Mouse (Mus musculus): ENCODE data around the gene Prpf18. TPM values are rescaled to one million over a fixed set of nuclear protein-coding genes. Genes with fewer than 3 reads are reported as not detected.
A peak's percentile ranks its signal among the peaks of the same experiment; 100 is the strongest.

Gene Prpf18
- polyA plus RNA-seq (2015; fragmentation: Nextera tagmentation; extraction: Ambion mirVana), result 32.2 and 32.5 TPM in 2 replicates

GRCm38 (mm10) chr2:4651500-4652285 is at the start of gene Prpf18:
Prpf18 (minus strand) TSS chr2:4652113.
- Histone ChIP-seq H3K4me1 (peaks cover 6% of the 10 kb centered on the region), H3K9ac (peak within 1 kb of the TSS; percentile 76), H3K9me3 (no peaks in the 10 kb centered on the region), H3K4me2 (peak within 1 kb of the TSS; percentile 50), H3K4me3 (replicated peaks) (peak within 1 kb of the TSS; percentile 91), H3K27me3 (replicated peaks) (no peaks in the 10 kb centered on the region), H3K27ac (peak within 1 kb of the TSS; percentile 68), H3K36me3 (0 out of 2 replicates have a peak, but pooled peaks cover 9% of the 10 kb centered on the region)
- ATAC-seq (ENCODE audit: insufficient read depth, low FRiP score, low read depth), result peak; percentile 87
- WGBS, result 1% methylated on average over 40 of the region's 40 CpGs

GRCm38 (mm10) chr2:4679886-4680285 is 28.0 kb upstream of the Prpf18 start:
- Histone ChIP-seq H3K9me3 (no peaks in the 10 kb centered on the region), H3K9ac (no peak overlapping the region), H3K36me3 (no peaks in the 10 kb centered on the region), H3K27ac (no peak overlapping the region), H3K4me3 (replicated peaks) (no peak overlapping the region), H3K27me3 (replicated peaks) (no peaks in the 10 kb centered on the region), H3K4me1 (no peaks in the 10 kb centered on the region), H3K4me2 (no peak overlapping the region)
- ATAC-seq (ENCODE audit: insufficient read depth, low FRiP score, low read depth), result no peak
- 82% methylated on average over 3 of the region's 3 CpGs for WGBS

GRCm38 (mm10) chr2:4671636-4672035 is 19.7 kb upstream of the Prpf18 start:
- Histone ChIP-seq H3K4me3 (replicated peaks) (no peak overlapping the region), H3K9ac (no peak overlapping the region), H3K27me3 (replicated peaks) (no peaks in the 10 kb centered on the region), H3K9me3 (no peaks in the 10 kb centered on the region), H3K4me2 (no peak overlapping the region), H3K27ac (no peak overlapping the region), H3K4me1 (no peaks in the 10 kb centered on the region), H3K36me3 (no peaks in the 10 kb centered on the region)
- ATAC-seq (ENCODE audit: insufficient read depth, low FRiP score, low read depth), result no peak
- 83% methylated on average over 8 of the region's 8 CpGs for WGBS

GRCm38 (mm10) chr2:4669701-4670100 is 17.8 kb upstream of the Prpf18 start:
- Histone ChIP-seq H3K4me1 (no peaks in the 10 kb centered on the region), H3K27ac (no peak overlapping the region), H3K4me3 (replicated peaks) (no peak overlapping the region), H3K4me2 (no peak overlapping the region), H3K9ac (no peak overlapping the region), H3K36me3 (no peaks in the 10 kb centered on the region), H3K9me3 (no peaks in the 10 kb centered on the region), H3K27me3 (replicated peaks) (no peaks in the 10 kb centered on the region)
- WGBS, result 83% methylated on average over 8 of the region's 8 CpGs
- ATAC-seq (ENCODE audit: insufficient read depth, low FRiP score, low read depth), result no peak

- Histone ChIP-seq H3K4me2 (no peak overlapping the region), H3K36me3 (no peaks in the 10 kb centered on the region), H3K4me1 (no peaks in the 10 kb centered on the region), H3K27me3 (replicated peaks) (no peaks in the 10 kb centered on the region), H3K27ac (no peak overlapping the region), H3K9me3 (no peaks in the 10 kb centered on the region), H3K4me3 (replicated peaks) (no peak overlapping the region), H3K9ac (no peak overlapping the region)
- no peak for ATAC-seq (ENCODE audit: insufficient read depth, low FRiP score, low read depth)
- 78% methylated on average over 2 of the region's 2 CpGs for WGBS
Measured at GRCm38 (mm10) chr2:4668626-4669025, 16.7 kb upstream of the Prpf18 start.

GRCm38 (mm10) chr2:4660677-4661076 is 8.8 kb upstream of the Prpf18 start:
- Histone ChIP-seq H3K27me3 (replicated peaks) (no peaks in the 10 kb centered on the region), H3K4me2 (no peak overlapping the region), H3K36me3 (no peaks in the 10 kb centered on the region), H3K4me3 (replicated peaks) (no peak overlapping the region), H3K9ac (no peak overlapping the region), H3K9me3 (no peaks in the 10 kb centered on the region), H3K4me1 (no peaks in the 10 kb centered on the region), H3K27ac (no peak overlapping the region)
- 78% methylated on average over 2 of the region's 2 CpGs for WGBS
- ATAC-seq (ENCODE audit: insufficient read depth, low FRiP score, low read depth), result no peak

GRCm38 (mm10) chr2:4649646-4650045 is 2.3 kb downstream of the Prpf18 start:
- ATAC-seq (ENCODE audit: insufficient read depth, low FRiP score, low read depth), result no peak
- WGBS, result 97% methylated on average over 2 of the region's 2 CpGs
- Histone ChIP-seq H3K36me3 (0 out of 2 replicates have a peak, but pooled peaks cover 13% of the 10 kb centered on the region), H3K4me3 (replicated peaks) (no peak overlapping the region), H3K9me3 (no peaks in the 10 kb centered on the region), H3K4me2 (no peak overlapping the region), H3K27me3 (replicated peaks) (no peaks in the 10 kb centered on the region), H3K27ac (no peak overlapping the region), H3K9ac (no peak overlapping the region), H3K4me1 (peaks cover 6% of the 10 kb centered on the region)

GRCm38 (mm10) chr2:4648094-4648493 is 3.8 kb downstream of the Prpf18 start:
- no peak overlapping the region for H3K4me2 ChIP-seq
- no peak overlapping the region for H3K9ac ChIP-seq
- H3K36me3 ChIP-seq, result peaks cover 13% of the 10 kb centered on the region; the same call in 1 of the 2 replicates
- H3K4me3 ChIP-seq (replicated peaks), result no peak overlapping the region
- H3K27ac ChIP-seq, result no peak overlapping the region
- no peak for ATAC-seq (ENCODE audit: insufficient read depth, low FRiP score, low read depth)
- WGBS, result 89% methylated on average over 4 of the region's 4 CpGs
- no peaks in the 10 kb centered on the region for H3K27me3 ChIP-seq (replicated peaks)
- H3K9me3 ChIP-seq, result no peaks in the 10 kb centered on the region
- H3K4me1 ChIP-seq, result peaks cover 6% of the 10 kb centered on the region

- H3K4me3 ChIP-seq (replicated peaks), result no peak overlapping the region
- H3K36me3 ChIP-seq, result peaks cover 15% of the 10 kb centered on the region
- H3K4me2 ChIP-seq, result no peak overlapping the region
- no peak overlapping the region for H3K9ac ChIP-seq
- ATAC-seq (ENCODE audit: insufficient read depth, low FRiP score, low read depth), result no peak
- H3K9me3 ChIP-seq, result no peaks in the 10 kb centered on the region
- peaks cover 4% of the 10 kb centered on the region; the same call in 1 of the 2 replicates for H3K4me1 ChIP-seq
- WGBS, result 83% methylated on average over 4 of the region's 4 CpGs
- H3K27me3 ChIP-seq (replicated peaks), result no peaks in the 10 kb centered on the region
- no peak overlapping the region for H3K27ac ChIP-seq
Measured at GRCm38 (mm10) chr2:4645066-4645465, 6.8 kb downstream of the Prpf18 start.

GRCm38 (mm10) chr2:4638189-4638588 is 13.7 kb downstream of the Prpf18 start:
- WGBS, result 83% methylated on average over 3 of the region's 3 CpGs
- H3K27me3 ChIP-seq (replicated peaks), result no peaks in the 10 kb centered on the region
- H3K4me2 ChIP-seq, result no peak overlapping the region
- no peaks in the 10 kb centered on the region for H3K4me1 ChIP-seq
- H3K4me3 ChIP-seq (replicated peaks), result no peak overlapping the region
- peaks cover 42% of the 10 kb centered on the region for H3K36me3 ChIP-seq
- H3K27ac ChIP-seq, result no peak overlapping the region
- no peak overlapping the region for H3K9ac ChIP-seq
- ATAC-seq (ENCODE audit: insufficient read depth, low FRiP score, low read depth), result no peak
- no peaks in the 10 kb centered on the region for H3K9me3 ChIP-seq

- peaks cover 44% of the 10 kb centered on the region for H3K36me3 ChIP-seq
- H3K9ac ChIP-seq, result no peak overlapping the region
- no peak overlapping the region for H3K4me3 ChIP-seq (replicated peaks)
- H3K9me3 ChIP-seq, result no peaks in the 10 kb centered on the region
- no peaks in the 10 kb centered on the region for H3K4me1 ChIP-seq
- no peak overlapping the region for H3K4me2 ChIP-seq
- WGBS, result 81% methylated on average over 7 of the region's 7 CpGs
- no peak overlapping the region for H3K27ac ChIP-seq
- ATAC-seq (ENCODE audit: insufficient read depth, low FRiP score, low read depth), result no peak
- H3K27me3 ChIP-seq (replicated peaks), result no peaks in the 10 kb centered on the region
Measured at GRCm38 (mm10) chr2:4636656-4637055, 15.3 kb downstream of the Prpf18 start.

- H3K36me3 ChIP-seq, result peaks cover 44% of the 10 kb centered on the region
- no peak overlapping the region for H3K9ac ChIP-seq
- no peak for ATAC-seq (ENCODE audit: insufficient read depth, low FRiP score, low read depth)
- H3K27ac ChIP-seq, result no peak overlapping the region
- H3K4me1 ChIP-seq, result no peaks in the 10 kb centered on the region
- 84% methylated on average over 8 of the region's 8 CpGs for WGBS
- no peak overlapping the region for H3K4me2 ChIP-seq
- no peaks in the 10 kb centered on the region for H3K27me3 ChIP-seq (replicated peaks)
- no peaks in the 10 kb centered on the region for H3K9me3 ChIP-seq
- no peak overlapping the region for H3K4me3 ChIP-seq (replicated peaks)
Measured at GRCm38 (mm10) chr2:4635804-4636203, 16.1 kb downstream of the Prpf18 start.

Measured in stomach, embryonic 15.5 days (tissue).